Mouse (Mus musculus): Measurements from ENCODE around the gene Ick.
A peak's percentile ranks its signal among the peaks of the same experiment; 100 is the strongest.

Gene Ick

DNA sequence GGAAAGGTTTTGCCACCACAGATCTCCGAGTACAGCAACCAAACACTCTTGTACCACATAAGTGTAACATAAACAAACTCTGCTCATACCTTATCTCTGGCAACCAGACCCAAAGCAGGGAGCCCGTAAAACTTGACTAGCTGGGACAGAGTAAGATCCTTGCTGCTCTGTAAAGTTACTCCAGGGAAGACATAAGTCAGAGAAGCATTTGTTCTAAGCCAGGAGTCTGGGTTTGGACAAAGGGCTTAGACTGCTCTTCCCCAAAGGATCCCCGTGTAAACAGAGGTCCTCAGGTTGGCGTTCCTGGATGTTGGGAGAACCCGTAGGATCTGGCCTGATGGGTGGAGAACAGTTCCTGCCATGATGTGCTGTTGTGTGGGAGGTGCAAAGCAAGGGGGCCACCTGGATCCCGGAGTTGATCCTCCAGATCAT, 3.5 kb upstream of the Ick start:
- DNase-seq (ENCODE audit: low read depth), result no peak

DNA sequence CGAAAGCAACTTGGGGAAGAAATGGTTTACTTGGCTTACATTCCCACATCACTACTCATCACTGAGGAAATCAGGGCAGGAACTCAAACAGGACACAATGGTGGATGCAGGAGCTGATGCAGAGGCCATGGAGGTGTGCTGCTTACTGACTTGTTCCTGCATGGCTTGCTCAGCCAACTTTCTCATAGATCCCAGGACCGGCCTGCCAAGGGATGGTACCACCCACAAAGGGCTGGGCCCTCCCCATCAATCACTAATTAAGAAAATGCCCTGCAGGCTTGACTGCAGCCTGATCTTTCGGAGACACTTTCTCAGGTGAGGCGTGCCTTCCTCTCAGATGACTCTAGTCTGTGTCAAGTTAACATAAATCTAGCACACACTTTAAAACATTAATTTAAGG, 2.2 kb upstream of the Ick start:
- no peak for DNase-seq (ENCODE audit: low read depth)

DNA sequence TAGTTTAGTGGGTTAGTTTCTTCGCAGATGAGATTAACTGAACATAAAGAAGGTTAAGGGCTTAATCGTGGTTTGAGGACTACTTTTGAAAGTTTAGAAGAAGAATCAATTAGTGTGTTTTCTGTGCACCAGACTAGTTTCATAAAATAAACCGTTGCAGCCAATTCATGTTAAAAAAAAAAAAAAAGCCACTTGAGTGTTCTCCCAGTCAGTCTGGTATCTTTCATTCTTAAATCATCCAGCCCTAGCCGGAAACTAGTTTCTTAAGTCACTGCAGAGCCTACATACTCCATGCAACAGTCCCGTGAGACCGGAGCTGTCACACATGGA, 1.4 kb upstream of the Ick start:
- DNase-seq (ENCODE audit: low read depth), result no peak

DNA sequence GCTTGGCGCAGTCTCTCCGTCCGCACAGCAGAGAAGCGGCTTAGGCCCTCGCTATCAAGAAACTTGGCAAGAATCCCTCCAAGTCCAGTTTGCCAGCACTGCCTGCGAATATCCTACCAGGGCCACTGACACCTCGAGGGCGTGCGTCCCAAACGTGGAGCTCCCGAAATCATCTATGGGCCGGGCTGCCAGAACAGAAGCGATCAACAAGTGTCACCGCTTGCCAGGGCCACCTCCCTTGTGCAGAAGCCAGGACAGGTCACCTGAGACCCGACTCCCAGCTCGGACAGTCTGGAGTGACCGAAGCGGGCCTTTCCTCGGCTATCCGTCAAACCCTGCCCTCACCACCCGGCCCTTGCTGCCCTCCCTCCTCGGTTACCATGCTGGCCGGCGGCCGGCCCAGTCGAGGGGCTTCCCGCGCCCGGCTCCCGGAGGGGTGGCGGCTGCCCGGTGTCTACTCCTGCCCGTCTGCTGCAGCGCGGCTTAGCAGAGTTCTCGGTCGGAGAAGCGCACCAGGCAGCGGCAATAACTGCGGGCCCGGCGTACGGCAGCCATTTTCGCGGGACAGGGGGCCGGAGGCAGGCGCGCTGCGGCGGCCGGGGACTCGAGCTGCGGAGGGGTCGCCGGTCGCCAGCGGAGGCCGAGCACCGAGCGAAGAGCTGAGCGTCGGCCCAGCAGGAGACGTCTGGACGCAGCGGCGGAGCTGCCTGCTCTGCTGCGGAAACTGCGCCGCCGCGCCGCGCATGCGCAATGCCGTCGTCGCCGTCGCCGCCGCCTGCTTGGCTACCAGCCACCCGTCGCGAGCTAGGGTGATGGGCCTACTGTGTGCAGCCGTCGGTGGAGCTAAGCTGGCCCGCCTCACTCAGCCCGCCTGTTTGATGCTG, 838 bp upstream of the Ick start:
- peak; percentile 91 for DNase-seq (ENCODE audit: low read depth)

DNA sequence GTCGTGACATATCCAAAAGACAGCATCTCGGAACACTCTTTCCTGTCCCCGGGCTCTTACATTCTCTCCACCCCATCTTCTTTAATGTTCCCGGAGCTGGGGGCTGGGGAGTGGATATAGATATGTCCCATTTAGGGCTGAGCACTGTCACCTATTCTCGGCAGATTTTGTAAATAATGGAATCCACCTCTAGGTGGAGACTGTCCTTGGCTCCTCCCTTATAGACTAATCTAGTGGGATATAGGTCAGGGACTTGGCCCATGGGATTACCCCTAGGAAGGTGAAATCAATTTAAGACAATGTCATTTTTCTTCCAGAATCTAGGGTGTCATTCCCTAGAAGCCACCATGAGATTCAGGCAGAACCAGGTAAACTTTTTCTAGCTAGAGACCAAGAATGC, 664 bp downstream of the Ick start:
- peak; percentile 70 for DNase-seq (ENCODE audit: low read depth)

DNA sequence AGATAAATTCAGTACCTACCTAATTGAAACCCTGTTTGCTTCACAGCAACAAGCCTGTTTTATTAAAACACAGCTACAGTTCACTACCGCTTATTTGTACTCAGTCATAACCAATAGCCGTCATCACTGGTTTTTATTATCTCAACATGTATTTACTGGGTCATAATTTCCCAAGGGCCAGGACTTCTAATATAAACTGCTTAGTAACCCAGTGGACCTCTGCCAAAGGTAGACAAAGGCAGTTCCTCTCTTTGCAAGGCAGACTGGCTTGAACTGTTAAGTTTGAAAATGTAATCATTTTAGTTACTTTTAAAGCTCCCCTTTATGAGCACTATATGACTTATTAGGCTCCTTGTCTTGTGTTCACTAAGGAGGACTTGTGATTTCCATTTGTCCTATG, 2.5 kb downstream of the Ick start:
- no peak for DNase-seq (ENCODE audit: low read depth)

DNA sequence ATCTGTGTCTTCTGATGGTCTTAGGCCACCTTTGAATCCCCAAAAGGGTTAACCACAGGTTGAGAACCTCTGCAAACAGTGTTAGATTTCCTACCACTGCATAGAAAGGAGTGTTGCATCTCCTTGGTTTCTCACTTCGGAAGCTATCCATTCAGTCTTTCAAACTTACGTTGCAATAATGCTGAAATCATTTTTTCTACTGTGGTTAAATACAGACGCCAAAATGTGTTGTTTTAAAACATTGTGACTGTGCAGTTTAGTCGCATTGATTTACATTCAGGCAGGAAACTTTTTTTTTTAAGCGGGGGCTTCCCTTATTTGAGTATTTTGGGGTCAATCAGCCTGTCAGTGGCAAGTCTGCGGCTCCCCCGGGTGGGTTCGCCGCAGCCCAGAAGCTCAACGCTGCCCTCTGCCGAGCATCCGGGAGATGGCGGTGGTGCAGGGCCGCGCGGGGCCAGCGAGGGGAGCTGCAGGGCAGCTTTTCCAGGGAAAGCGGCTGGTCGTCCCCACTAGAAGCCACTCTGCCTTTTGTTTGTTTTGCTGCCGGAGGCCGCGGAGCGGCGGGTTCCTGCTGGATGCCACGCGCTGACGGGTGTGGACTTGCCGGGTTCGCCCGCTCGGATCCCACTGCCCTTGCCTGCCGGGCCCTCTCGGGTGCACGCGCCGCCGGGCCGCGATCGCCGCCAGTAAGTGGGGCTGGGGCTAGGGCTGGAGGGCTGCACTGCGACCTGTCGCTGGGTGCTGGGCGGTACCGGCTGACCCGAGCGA, 4.0 kb downstream of the Ick start:
- DNase-seq (ENCODE audit: low read depth), result peak; percentile 91

DNA sequence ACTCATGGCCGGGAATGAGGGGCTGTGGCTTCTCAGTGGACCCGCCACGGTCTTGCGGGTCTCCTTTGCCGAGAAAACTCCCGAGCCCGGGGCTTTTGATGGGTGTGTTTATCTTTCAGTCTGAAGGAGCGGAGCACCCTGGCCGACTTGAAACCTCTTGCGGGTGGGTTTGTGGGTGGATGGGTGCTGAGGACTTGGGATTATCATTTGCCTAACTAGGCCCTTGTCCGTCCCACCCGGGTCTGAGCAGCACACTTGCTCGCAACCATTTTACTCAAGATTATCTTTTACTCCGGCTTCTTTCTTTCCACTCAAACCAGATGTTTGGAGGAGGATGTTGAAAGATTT, 4.5 kb downstream of the Ick start:
- DNase-seq (ENCODE audit: low read depth), result no peak

DNA sequence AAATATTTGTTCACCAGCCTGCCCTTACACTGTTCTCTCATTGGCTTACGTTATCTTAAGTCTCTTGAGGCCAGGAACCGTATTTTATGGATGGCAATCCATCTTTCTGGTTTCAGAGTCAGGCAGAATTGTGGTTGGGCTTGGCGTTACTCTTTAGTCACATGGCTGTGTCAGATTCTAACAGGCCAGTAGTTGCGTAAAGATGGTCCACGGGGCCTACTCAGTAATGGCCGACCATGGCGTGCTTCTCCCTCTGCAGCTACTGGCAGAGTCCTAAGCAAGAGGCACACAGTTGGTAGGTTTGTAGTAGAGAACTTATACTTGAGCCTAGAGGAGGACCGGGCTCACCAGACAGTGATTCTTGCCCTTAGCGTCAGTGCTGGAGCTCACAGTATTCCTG, 6.8 kb downstream of the Ick start:
- DNase-seq (ENCODE audit: low read depth), result no peak

DNA sequence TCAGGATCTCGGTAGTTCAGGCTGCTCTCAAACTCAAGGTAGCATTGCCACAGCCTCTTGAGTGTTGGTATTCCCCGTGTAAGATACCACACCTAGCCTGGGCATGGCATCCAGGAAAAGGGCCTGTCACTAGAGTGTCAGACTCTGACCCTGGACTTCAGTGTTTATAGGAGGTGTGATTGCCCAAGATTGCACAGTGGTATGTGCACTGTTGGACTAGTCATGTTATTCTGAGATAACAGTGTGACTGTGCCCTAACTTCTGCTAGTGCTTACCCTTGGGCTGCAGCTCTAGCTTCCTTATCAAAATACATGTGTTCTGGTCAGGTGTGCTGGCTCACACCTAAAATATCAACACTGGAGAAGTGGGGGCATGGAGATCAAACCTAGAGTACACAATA, 8.7 kb downstream of the Ick start:
- DNase-seq (ENCODE audit: low read depth), result no peak

DNA sequence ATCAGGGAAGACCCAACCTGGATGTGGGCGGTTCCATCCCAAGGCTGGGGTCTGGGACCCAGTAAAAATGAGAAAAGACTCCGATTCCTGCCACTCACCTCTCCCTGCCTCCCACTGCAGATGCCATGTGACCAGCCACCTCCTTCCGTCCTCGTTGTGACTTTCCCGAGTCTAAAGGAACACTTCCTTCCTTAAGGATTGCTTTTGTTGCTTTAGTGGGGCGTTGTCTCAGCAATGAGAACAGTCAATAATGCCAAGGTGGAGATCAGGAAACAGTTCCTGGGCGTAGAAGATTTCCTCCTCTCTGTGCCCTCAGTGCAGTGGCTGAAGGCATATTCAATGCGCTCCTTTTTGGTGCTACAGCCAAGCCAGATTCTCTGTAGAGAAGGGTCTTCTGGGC, 12.4 kb downstream of the Ick start:
- DNase-seq (ENCODE audit: low read depth), result no peak

DNA sequence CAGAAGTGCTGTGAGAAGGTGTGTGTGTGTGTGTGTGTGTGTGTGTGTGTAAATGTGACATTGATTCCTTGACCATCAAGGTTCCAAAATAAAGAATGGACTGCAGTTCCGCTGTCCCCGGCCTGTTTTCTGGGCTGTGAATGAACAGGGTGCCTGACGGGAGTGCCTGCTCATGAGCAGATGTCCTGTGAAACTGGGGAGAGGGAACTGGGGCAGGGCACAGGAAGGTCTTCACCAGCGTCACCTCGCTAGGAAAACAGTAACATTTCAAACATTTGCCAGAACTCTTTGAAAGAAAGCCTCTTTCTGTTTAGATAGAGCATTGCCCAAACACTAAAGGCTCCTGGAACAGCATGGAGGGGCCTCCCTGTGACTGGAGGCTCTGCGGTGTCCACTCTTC, 13.0 kb downstream of the Ick start:
- no peak for DNase-seq (ENCODE audit: low read depth)

DNA sequence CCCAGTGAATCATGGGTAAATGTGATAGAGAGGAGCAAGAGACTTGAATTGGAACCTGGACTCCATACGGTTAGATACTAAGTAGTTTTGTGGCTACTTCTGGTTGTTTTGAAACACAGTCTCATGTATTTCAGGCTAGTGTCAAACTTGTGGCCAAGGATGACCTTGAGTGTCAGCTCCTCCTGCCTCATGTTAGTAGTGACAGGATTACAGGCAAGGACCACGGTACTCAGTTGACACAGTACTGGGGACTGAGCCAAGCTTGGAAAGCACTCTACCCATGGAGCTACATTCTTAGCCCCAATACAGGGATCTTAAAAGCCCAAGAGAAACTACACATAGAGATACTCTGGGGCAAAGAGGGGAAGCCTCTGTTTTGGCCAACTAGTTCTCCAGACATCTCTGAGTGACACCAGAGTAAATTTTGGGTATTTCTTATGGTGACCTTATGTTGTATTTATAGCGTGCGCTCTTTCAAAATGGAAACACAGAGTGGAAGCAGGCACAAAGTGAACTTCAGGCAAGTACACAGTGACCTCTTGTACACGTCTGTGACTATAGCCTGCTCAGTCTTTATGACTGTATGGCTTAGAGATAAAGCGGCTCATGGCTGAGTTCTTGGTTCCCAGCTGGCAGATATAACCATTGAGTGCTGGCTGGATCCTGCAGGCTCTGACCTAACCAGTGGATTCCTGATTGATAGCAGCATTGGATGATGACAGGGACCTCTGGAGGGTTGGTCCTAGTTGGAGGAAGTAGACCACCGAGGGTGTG, 14.1 kb downstream of the Ick start:
- DNase-seq (ENCODE audit: low read depth), result no peak

DNA sequence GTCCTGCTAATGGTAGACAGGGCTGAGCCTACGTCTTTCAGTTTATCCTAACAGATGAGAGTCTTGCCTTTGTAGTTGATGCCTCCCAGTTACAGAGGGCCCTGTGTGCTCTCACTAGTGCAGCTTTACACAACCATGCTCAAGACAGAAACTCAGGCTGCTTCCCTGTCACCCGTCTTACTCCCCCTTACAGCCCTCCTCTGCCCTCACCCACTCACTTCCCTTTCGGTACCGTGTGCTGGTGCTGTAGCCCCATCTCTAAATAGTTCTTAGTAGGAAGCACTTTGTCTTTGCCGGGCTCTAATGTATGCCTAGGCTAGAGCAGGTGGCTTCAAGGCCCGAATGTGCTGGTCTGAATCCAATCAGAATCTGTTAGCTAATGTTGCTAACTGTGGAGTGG, 15.3 kb downstream of the Ick start:
- DNase-seq (ENCODE audit: low read depth), result no peak

DNA sequence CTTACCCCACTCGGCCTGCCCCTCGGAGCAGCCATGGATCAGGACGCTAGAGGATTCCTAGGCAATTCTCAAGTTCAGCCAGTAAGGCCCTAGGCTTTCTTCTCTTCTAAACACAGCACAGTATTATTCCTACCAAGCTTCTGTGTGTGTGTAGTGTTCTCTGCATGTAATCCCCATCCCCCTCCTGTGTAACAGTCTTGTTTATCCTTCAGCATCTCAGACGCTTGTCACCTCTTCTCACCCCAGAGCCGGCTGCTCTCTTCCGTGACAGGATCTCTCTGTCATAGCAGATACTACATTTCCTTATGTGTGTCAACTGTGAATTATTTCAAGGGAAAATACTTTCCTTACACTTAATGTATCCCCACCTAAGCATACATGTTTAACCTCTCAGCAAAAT, 17.0 kb downstream of the Ick start:
- DNase-seq (ENCODE audit: low read depth), result no peak

DNA sequence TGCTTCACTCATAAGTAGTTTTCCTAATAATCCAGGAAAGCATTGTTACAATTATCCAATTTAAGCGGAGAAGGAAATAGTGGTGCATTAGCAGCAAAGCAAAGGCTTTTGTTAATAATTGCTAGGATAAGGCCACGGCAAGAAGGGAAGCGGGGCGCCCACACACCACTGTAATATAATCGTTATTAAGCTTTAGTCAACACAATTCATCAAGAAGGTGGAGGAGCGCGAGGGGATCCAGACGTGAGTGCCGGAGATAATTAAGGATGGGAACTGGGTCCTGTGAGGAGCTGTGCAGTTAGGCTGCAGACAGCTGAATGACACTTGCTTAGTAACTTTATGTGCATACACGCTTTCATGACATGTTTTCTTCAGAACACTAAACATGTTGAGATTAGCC, 17.7 kb downstream of the Ick start:
- DNase-seq (ENCODE audit: low read depth), result no peak

DNA sequence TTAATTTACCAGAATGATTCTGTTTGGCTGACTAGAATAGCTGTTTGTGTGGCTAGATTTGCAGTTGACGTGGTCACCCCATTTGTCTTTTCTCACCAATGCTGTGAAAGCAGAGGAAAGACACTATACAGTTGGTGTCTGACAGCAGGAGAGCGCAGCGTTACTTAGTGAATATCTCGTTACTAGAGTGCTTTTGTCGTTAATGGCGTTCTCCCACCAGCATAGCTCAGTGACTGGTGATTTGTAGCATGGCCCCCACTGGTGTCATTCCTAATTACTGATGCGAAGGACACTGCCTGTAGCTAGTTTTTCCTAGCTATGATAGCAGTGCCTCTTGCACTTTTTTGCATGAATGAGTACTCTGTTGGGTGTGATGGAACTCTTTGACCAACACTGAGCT, 26.7 kb downstream of the Ick start:
- no peak for DNase-seq (ENCODE audit: low read depth)

DNA sequence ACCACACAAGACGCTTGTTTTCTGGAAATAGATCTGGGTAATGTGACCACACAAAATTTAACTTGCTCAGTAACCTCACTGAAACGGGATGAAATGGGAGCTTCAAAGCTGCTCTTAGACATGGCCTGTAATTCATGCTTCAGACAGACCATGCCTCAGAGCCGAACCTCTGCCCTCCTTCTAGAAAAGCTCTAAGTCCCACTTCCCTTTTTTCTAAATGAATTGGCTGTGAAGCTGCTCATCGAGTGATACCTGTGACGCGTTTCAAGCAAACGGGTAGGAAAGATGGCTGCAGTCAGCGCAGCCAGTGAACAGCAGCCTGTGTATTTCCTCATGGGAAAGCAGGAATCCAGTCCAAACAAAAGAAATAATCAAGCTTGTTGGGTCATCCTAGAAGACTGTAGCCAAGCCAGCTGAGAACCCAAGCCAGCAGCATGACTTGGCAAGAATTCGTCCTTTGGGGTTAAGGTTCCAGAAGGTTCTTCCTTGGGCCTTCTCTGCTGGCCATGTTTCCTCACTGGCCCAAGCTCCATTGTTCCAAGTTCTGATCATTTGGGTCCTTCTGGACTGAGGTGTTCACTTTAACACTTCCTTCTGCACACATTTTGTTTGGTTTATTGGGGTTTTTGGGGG, 29.2 kb downstream of the Ick start:
- DNase-seq (ENCODE audit: low read depth), result no peak

DNA sequence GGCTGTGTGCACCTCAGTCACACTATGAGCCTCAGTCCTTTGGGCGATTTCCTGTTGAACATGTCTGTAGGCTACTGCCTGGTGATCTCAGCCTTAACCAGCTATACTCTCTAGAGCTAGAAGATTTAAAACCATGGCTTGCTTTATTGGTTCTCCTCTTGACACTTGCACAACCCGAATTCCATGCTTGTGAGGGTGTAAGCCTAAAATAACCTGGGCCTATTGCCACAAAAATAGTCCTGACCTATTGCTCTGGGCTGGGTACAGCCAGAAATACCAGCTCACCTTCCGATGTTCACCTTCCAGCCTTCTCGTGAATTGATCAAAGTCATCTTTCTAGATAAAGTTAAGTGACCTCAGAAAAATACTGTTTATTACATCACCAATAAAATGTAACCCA, 30.5 kb downstream of the Ick start:
- no peak for DNase-seq (ENCODE audit: low read depth)

DNA sequence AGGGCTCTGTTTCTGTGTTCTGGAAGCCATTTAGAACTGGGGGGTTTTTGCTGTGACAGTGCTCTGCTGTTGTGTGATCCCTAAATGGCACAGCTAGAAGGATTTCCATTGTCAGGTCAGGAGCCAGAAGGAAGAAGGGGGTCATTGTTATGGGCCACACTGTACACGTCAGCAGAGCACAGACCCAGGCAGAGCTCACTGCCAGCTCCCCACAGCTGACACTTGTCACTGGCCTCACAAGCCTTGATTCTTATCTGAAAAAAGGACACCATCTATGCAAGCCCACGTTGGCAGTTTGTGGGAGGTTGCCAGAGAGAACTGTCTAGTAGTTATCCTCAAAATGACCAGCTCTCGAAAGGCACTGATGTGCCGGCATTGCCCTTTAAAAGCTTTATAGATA, 37.1 kb downstream of the Ick start:
- DNase-seq (ENCODE audit: low read depth), result no peak

DNA sequence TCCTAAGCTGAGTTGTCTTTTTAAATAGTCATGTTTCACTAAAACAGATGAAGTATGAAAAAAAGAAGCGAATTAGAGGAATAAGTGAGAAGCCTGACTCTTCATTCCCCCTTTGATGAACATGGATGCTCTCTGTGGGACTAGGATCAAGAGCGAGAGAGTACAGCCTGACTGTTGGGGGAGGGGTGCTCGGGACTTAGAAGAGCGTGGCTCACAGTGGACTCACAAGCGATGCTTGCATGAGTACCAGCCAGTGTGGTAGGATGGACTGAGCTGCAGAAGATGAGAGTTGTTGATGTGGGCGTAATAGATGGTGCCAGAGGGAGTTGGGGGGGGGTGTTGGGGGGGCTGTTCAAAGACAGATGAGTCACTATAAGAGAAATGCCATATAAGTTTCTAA, 37.6 kb downstream of the Ick start:
- DNase-seq (ENCODE audit: low read depth), result no peak

DNA sequence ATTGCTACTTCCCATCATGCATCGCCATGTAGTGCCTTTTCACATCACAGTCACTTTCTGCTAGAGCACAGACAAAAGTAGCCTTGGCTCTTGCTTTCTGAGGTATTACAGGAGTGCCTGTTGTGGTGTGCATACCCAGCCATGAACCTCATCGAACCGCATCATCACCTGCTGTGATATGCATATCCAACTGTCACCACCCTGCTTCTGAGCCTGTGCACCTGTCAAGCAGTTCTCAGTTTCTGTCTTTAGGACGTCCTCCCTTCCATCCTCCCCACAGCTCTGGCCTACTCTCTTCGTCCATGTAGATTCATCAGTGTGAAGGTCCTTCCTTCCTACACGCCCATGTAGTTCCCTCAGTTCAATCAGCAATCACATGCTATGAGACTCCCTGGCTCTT, 39.2 kb downstream of the Ick start:
- DNase-seq (ENCODE audit: low read depth), result no peak

DNA sequence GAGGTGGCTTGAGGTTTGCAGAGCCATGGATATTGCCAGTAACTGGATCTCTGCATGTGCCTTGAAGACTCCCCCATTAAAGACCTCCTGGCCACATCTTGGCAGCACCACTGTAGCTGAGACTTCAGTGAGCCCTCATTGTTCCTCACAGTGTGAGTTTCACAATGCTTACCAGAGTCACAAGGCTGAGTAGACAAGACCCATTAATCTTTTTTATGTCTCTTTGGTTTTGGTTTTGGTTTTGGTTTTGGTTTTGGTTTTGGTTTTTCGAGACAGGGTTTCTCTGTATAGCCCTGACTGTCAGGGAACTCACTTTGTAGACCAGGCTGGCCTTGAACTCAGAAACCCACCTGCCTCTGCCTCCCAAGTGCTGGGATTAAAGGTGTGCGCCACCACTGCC, 40.8 kb downstream of the Ick start:
- peak; percentile 58 for DNase-seq (ENCODE audit: low read depth)
